Mouse (Mus musculus) inflammation-experienced regulatory T-cells, adult 16 weeks (primary cell): ENCODE measurements around the gene Gm13277. TPM values are rescaled to one million over a fixed set of nuclear protein-coding genes. Genes with fewer than 3 reads are reported as not detected.

Experiments used
- polyA plus RNA-seq: library from polyadenylated mRNA; unstranded; fragments of 100-300 nt; shearing (Covaris generic); gene quantifications from one replicate; pipeline ENCODE4 v1.2.1, GENCODE M21; 2017

Gene Gm13277
- polyA plus RNA-seq, 1 experiment from 2014 or later, result not detected

Other genes starting within 250 kb of the Gm13277 start
- gene Ifna15, start 230.4 kb upstream of the Gm13277 start, polyA plus RNA-seq, result not detected
- not detected for gene Ifna14, start 216.8 kb upstream of the Gm13277 start, polyA plus RNA-seq
- gene Ifna9, start 196.2 kb upstream of the Gm13277 start, polyA plus RNA-seq, result not detected
- gene Ifna12, start 185.3 kb upstream of the Gm13277 start, polyA plus RNA-seq, result not detected
- not detected for gene C87499, start 154.2 kb upstream of the Gm13277 start, polyA plus RNA-seq
- gene Ifna13, start 144.2 kb upstream of the Gm13277 start, polyA plus RNA-seq, result not detected
- not detected for gene Ifna16, start 111.7 kb upstream of the Gm13277 start, polyA plus RNA-seq
- gene Ifna2, start 104.7 kb upstream of the Gm13277 start, polyA plus RNA-seq, result not detected
- gene Ifnab, start 97.3 kb upstream of the Gm13277 start, polyA plus RNA-seq, result not detected
- not detected for gene Gm26566, start 66.8 kb upstream of the Gm13277 start, polyA plus RNA-seq
- gene Klhl9, start 66.2 kb upstream of the Gm13277 start, polyA plus RNA-seq, result 24.6 TPM
- not detected for gene Gm13271, start 33.8 kb upstream of the Gm13277 start, polyA plus RNA-seq
- not detected for gene Gm13283, start 28.5 kb upstream of the Gm13277 start, polyA plus RNA-seq
- not detected for gene Gm13290, start 14.8 kb upstream of the Gm13277 start, polyA plus RNA-seq
- gene Gm13289, start 11.7 kb upstream of the Gm13277 start, polyA plus RNA-seq, result not detected
- not detected for gene Gm13272, start 8.8 kb upstream of the Gm13277 start, polyA plus RNA-seq
- 0.72 TPM for gene Ifnz, start 6.5 kb upstream of the Gm13277 start, polyA plus RNA-seq
- not detected for gene Gm13276, start 2.9 kb upstream of the Gm13277 start, polyA plus RNA-seq
- not detected for gene Gm13278, start 2.9 kb downstream of the Gm13277 start, polyA plus RNA-seq
- gene Gm13275, start 5.9 kb downstream of the Gm13277 start, polyA plus RNA-seq, result not detected
- not detected for gene Gm13279, start 8.8 kb downstream of the Gm13277 start, polyA plus RNA-seq
- gene Gm13285, start 11.0 kb downstream of the Gm13277 start, polyA plus RNA-seq, result 1.2 TPM
- gene Gm13287, start 14.6 kb downstream of the Gm13277 start, polyA plus RNA-seq, result not detected
- not detected for gene Gm13288, start 16.9 kb downstream of the Gm13277 start, polyA plus RNA-seq
- not detected for gene Ifna7, start 27.6 kb downstream of the Gm13277 start, polyA plus RNA-seq
- gene Ifna11, start 31.3 kb downstream of the Gm13277 start, polyA plus RNA-seq, result not detected
- gene Ifna6, start 38.8 kb downstream of the Gm13277 start, polyA plus RNA-seq, result not detected
- gene Ifna5, start 46.9 kb downstream of the Gm13277 start, polyA plus RNA-seq, result not detected
- not detected for gene Ifna4, start 53.2 kb downstream of the Gm13277 start, polyA plus RNA-seq
- not detected for gene Ifna1, start 61.5 kb downstream of the Gm13277 start, polyA plus RNA-seq
- not detected for gene Ifne, start 91.6 kb downstream of the Gm13277 start, polyA plus RNA-seq